Mouse (Mus musculus) T-cell, adult 2 months (primary cell): ENCODE measurements around the gene Daglb.
A peak's percentile ranks its signal among the peaks of the same experiment; 100 is the strongest.

Experiments used
- DNase-seq: peaks from one replicate; pipeline ENCODE4 v3.0.0; 2022; ENCODE audit warnings: low spot score

Gene Daglb

GRCm38 (mm10) chr5:143464100-143464756 is at the start of gene Daglb:
Gene Daglb (plus strand): TSS chr5:143464584.
- peak; percentile 81 for DNase-seq

GRCm38 (mm10) chr5:143421484-143421883 is 42.9 kb upstream of the Daglb start:
- no peak for DNase-seq

- no peak for DNase-seq
These were observed 41.4 kb upstream of the Daglb start for GRCm38 (mm10) chr5:143422990-143423389.

- DNase-seq, result peak; percentile 65
These were observed 40.4 kb upstream of the Daglb start for GRCm38 (mm10) chr5:143423899-143424519.

- peak; percentile 63 for DNase-seq
These were observed 30.0 kb upstream of the Daglb start for GRCm38 (mm10) chr5:143434421-143434820.

GRCm38 (mm10) chr5:143441298-143441697 is 23.1 kb upstream of the Daglb start:
- no peak for DNase-seq

GRCm38 (mm10) chr5:143441753-143442152 is 22.6 kb upstream of the Daglb start:
- DNase-seq, result no peak

- DNase-seq, result no peak
These were observed 713 bp upstream of the Daglb start for GRCm38 (mm10) chr5:143463671-143464070.

GRCm38 (mm10) chr5:143464757-143465118 is 354 bp downstream of the Daglb start:
- DNase-seq, result no peak

- DNase-seq, result no peak
These were observed 1.0 kb downstream of the Daglb start for GRCm38 (mm10) chr5:143465156-143466085.

- no peak for DNase-seq
These were observed 2.7 kb downstream of the Daglb start for GRCm38 (mm10) chr5:143466891-143467669.

GRCm38 (mm10) chr5:143467931-143468330 is 3.5 kb downstream of the Daglb start:
- DNase-seq, result no peak

- DNase-seq, result no peak
These were observed 5.2 kb downstream of the Daglb start for GRCm38 (mm10) chr5:143469628-143470027.

- DNase-seq, result no peak
These were observed 6.2 kb downstream of the Daglb start for GRCm38 (mm10) chr5:143470421-143471164.

- DNase-seq, result no peak
These were observed 6.8 kb downstream of the Daglb start for GRCm38 (mm10) chr5:143471165-143471546.

- no peak for DNase-seq
These were observed 7.7 kb downstream of the Daglb start for GRCm38 (mm10) chr5:143471953-143472618.

- no peak for DNase-seq
These were observed 10.9 kb downstream of the Daglb start for GRCm38 (mm10) chr5:143475153-143475844.

- DNase-seq, result no peak
These were observed 11.6 kb downstream of the Daglb start for GRCm38 (mm10) chr5:143476013-143476412.

- no peak for DNase-seq
These were observed 13.5 kb downstream of the Daglb start for GRCm38 (mm10) chr5:143477901-143478300.

GRCm38 (mm10) chr5:143484955-143485354 is 20.6 kb downstream of the Daglb start:
- peak; percentile 54 for DNase-seq
